Mouse (Mus musculus) heart, postnatal 10 days (tissue): ENCODE measurements around the gene Psmb3. TPM values are rescaled to one million over a fixed set of nuclear protein-coding genes. Genes with fewer than 3 reads are reported as not detected.
"Not testable (repeated sequence)": the region's sequence is repeated elsewhere in the genome, so short reads cannot be mapped to it uniquely, and the experiment has no call there.

Experiments
- DNase-seq, 2 experiments: peaks; one replicate each; pipeline ENCODE4 v3.0.0; 2021
- intact Hi-C: fragments of 180-260 bp; cut with DNase I; formaldehyde crosslinking; loops from one replicate; pipeline ENCODE4 v1.15.1; 2025
- total RNA-seq, 2 experiments: library from RNA; stranded (reverse); gene quantifications; 2 replicates each; pipeline ENCODE4 v1.2.3; 2021

Psmb3 gene
- total RNA-seq, 2 experiments from 2014 or later, result 184 to 186 TPM

GRCm38 (mm10) chr11:97694435-97694834, 8.8 kb upstream of the Psmb3 start:
- no peak for DNase-seq
- intact Hi-C loops, result no loop called here

- DNase-seq, result peak; percentile 76 to 85
- intact Hi-C loops, result loop anchor here (5.0 kb wide), 1 partner anchor 33 kb away; the partner anchor contains the start of gene Mllt6
These were observed 8.1 kb upstream of the Psmb3 start for GRCm38 (mm10) chr11:97694921-97695711.

GRCm38 (mm10) chr11:97695712-97696401, 7.3 kb upstream of the Psmb3 start:
- intact Hi-C loops, result loop anchor here (5.0 kb wide), 1 partner anchor 34 kb away; the partner anchor contains the start of gene Mllt6
- DNase-seq, result no peak

- intact Hi-C loops, result loop anchor here (5.0 kb wide), 1 partner anchor 34 kb away; the partner anchor contains the start of gene Mllt6
- DNase-seq, result no peak
These were observed 6.5 kb upstream of the Psmb3 start for GRCm38 (mm10) chr11:97696669-97697068.

- intact Hi-C loops, result loop anchor here (5.0 kb wide), 1 partner anchor 35 kb away; the partner anchor contains the start of gene Mllt6
- peak; percentile 21 to 27 for DNase-seq
These were observed 5.9 kb upstream of the Psmb3 start for GRCm38 (mm10) chr11:97697199-97697890.

GRCm38 (mm10) chr11:97697891-97698529, 5.2 kb upstream of the Psmb3 start:
- intact Hi-C loops, result loop anchor here (5.0 kb wide), 1 partner anchor 36 kb away; the partner anchor contains the start of gene Mllt6
- DNase-seq, result peak in 1 of 2 experiments; percentile 23

- intact Hi-C loops, result loop anchor here (5.0 kb wide), 1 partner anchor 37 kb away; the partner anchor contains the start of gene Mllt6
- DNase-seq, result peak; percentile 84 to 86
These were observed 4.2 kb upstream of the Psmb3 start for GRCm38 (mm10) chr11:97698741-97699611.

- peak; percentile 90 to 91 for DNase-seq
- intact Hi-C loops, result loop anchor here (5.0 kb wide), 2 partner anchors 37 to 183 kb away; partner anchors contain the start of genes Fbxo47 and Mllt6
These were observed 3.6 kb upstream of the Psmb3 start for GRCm38 (mm10) chr11:97699626-97700002.

- intact Hi-C loops, result loop anchor here (5.0 kb wide), 1 partner anchor 182 kb away; the partner anchor contains the start of gene Fbxo47
- peak; percentile 88 to 91 for DNase-seq
These were observed 3.0 kb upstream of the Psmb3 start, which contains the start of gene Pcgf2 for GRCm38 (mm10) chr11:97700003-97700745. Pcgf2 (minus strand) TSS chr11:97700497.

- DNase-seq, result peak in 1 of 2 experiments; percentile 68
- intact Hi-C loops, result loop anchor here (5.0 kb wide), 1 partner anchor 181 kb away; the partner anchor contains the start of gene Fbxo47
These were observed 2.2 kb upstream of the Psmb3 start for GRCm38 (mm10) chr11:97700746-97701580.

GRCm38 (mm10) chr11:97701581-97702392, 1.4 kb upstream of the Psmb3 start:
- intact Hi-C loops, result loop anchor here (5.0 kb wide), 1 partner anchor 181 kb away; the partner anchor contains the start of gene Fbxo47
- no peak for DNase-seq

- intact Hi-C loops, result loop anchor here (5.0 kb wide), 1 partner anchor 180 kb away; the partner anchor contains the start of gene Fbxo47
- peak; percentile 93 to 95 for DNase-seq
These were observed 830 bp upstream of the Psmb3 start for GRCm38 (mm10) chr11:97702393-97702745.

- intact Hi-C loops, DNase-seq: not testable (repeated sequence)
These were observed 6.9 kb downstream of the Psmb3 start for GRCm38 (mm10) chr11:97710067-97710466.

GRCm38 (mm10) chr11:97711200-97711900, 8.2 kb downstream of the Psmb3 start:
- no peak for DNase-seq
- intact Hi-C loops, result no loop called here

- intact Hi-C loops, result no loop called here
These were observed 9.1 kb downstream of the Psmb3 start for GRCm38 (mm10) chr11:97712286-97712685.

GRCm38 (mm10) chr11:97713896-97714295, 10.7 kb downstream of the Psmb3 start:
- DNase-seq, result peak; percentile 41 to 51
- intact Hi-C loops, result no loop called here

More at GRCm38 (mm10) chr11:97712286-97712685, 9.1 kb downstream of the Psmb3 start:
- DNase-seq, result no peak
